In genomic region chr9:6277526-6277925, GRCm38 (mm10) we compare ENCODE assay signal across 28 mouse cellular contexts. TPM values are rescaled to one million over a fixed set of nuclear protein-coding genes. Genes with fewer than 3 reads are reported as not detected.
"Had no signal": no experiment of that assay in that cellular context is flagged by ENCODE, and none has a peak within 500 bp of the region (broad histone marks: within the 10 kb centered on the region; RNA-seq: fewer than 3 reads in every experiment).

No protein-coding gene starts in this region.

- H3K4me2 ChIP-seq: limb, embryonic 13.5 days; liver, embryonic 13.5 days; neural tube, embryonic 13.5 days had no signal

- H3K4me3 ChIP-seq: layer of hippocampus, adult 2 months; left cerebral cortex, adult 2 months; limb, embryonic 13.5 days; liver, embryonic 13.5 days; midbrain, embryonic 10.5 days; neural tube, embryonic 13.5 days had no signal

- H3K36me3 ChIP-seq: limb, embryonic 13.5 days; liver, embryonic 13.5 days; midbrain, embryonic 10.5 days; neural tube, embryonic 13.5 days had no signal

- ATAC-seq: inflammation-experienced regulatory T-cells, adult 6 months; intestine, embryonic 16.5 days had no signal

- H3K27ac ChIP-seq: layer of hippocampus, adult 2 months; left cerebral cortex, adult 2 months; limb, embryonic 13.5 days; liver, embryonic 13.5 days; macrophage; midbrain, embryonic 10.5 days; neural tube, embryonic 13.5 days; stomach, postnatal 0 days had no signal

- H3K4me1 ChIP-seq: liver, embryonic 13.5 days; midbrain, embryonic 10.5 days; neural tube, embryonic 13.5 days had no signal

- DNase-seq: kidney, adult 18-20 months; kidney, postnatal 25 days; layer of hippocampus, adult 9-11 months; liver, embryonic 13.5 days; lung, adult 2 months; lung, postnatal 14 days; midbrain, embryonic 14.5 days; retina, postnatal 1 day; thymus, adult 2 months; thymus, postnatal 14 days; thymus, postnatal 4 days had no signal

- H3K27me3 ChIP-seq: limb, embryonic 13.5 days; liver, embryonic 13.5 days; neural tube, embryonic 13.5 days had no signal

- H3K9me3 ChIP-seq: limb, embryonic 13.5 days; liver, embryonic 13.5 days; midbrain, embryonic 10.5 days; neural tube, embryonic 13.5 days had no signal

- H3K9ac ChIP-seq: limb, embryonic 13.5 days; liver, embryonic 13.5 days; neural tube, embryonic 13.5 days had no signal

RNA-seq across cellular contexts. Expression of gene Ddi1, which starts 7.9 kb away (rescaled TPM):
- total RNA-seq: layer of hippocampus, adult 2 months; layer of hippocampus, postnatal 25 days; left cerebral cortex, adult 2 months; left cerebral cortex, postnatal 10 days; left cerebral cortex, postnatal 36 days; liver, adult 2 months; megakaryocyte, adult 5-6 weeks; neutrophil, adult 5-6 weeks had no signal
- polyA plus RNA-seq: large intestine, adult 2 months; liver, adult 2 months; liver, embryonic 13.5 days; lung, adult 2 months; macrophage; neural tube, embryonic 13.5 days; small intestine, adult 2 months; thymus, adult 2 months had no signal
